Mouse (Mus musculus): ENCODE measurements at regions not wholly inside any gene's neighbourhood (a gene's known extent, or its start where the extent isn't known, plus 50 kb on each side); places are given as distances from the start of the nearest gene placed in this dataset.

GRCm38 (mm10) chr1:35841626-35842025 is 226.6 kb upstream of the Hs6st1 start:
- no peak for DNase-seq

GRCm38 (mm10) chr1:35842707-35843106 is 225.5 kb upstream of the Hs6st1 start:
- no peak for DNase-seq

- DNase-seq = no peak
Observed at GRCm38 (mm10) chr1:35843566-35843965, 224.6 kb upstream of the Hs6st1 start.

GRCm38 (mm10) chr1:35846224-35846936 is 221.8 kb upstream of the Hs6st1 start:
- peak; percentile 32 for DNase-seq

GRCm38 (mm10) chr1:35848160-35848954 is 219.8 kb upstream of the Hs6st1 start:
- no peak for DNase-seq

- DNase-seq = peak; percentile 40
Observed at GRCm38 (mm10) chr1:35849406-35850190, 218.6 kb upstream of the Hs6st1 start.

GRCm38 (mm10) chr1:35850191-35850545 is 218.0 kb upstream of the Hs6st1 start:
- DNase-seq = peak; percentile 65

- no peak for DNase-seq
Observed at GRCm38 (mm10) chr1:35850566-35851085, 217.6 kb upstream of the Hs6st1 start.

GRCm38 (mm10) chr1:35851681-35852409 is 216.4 kb upstream of the Hs6st1 start:
- no peak for DNase-seq

GRCm38 (mm10) chr1:35853018-35853417 is 215.2 kb upstream of the Hs6st1 start:
- DNase-seq = no peak

GRCm38 (mm10) chr1:35855650-35856049 is 212.6 kb upstream of the Hs6st1 start:
- DNase-seq = no peak

- DNase-seq = no peak
Observed at GRCm38 (mm10) chr1:35858342-35858741, 209.9 kb upstream of the Hs6st1 start.

GRCm38 (mm10) chr1:35860779-35861178 is 207.4 kb upstream of the Hs6st1 start:
- no peak for DNase-seq

- no peak for DNase-seq
Observed at GRCm38 (mm10) chr1:35862196-35862595, 206.0 kb upstream of the Hs6st1 start.

GRCm38 (mm10) chr1:35862661-35863060 is 205.5 kb upstream of the Hs6st1 start:
- no peak for DNase-seq

- DNase-seq = no peak
Observed at GRCm38 (mm10) chr1:35864246-35864645, 204.0 kb upstream of the Hs6st1 start.

GRCm38 (mm10) chr1:35865263-35865662 is 202.9 kb upstream of the Hs6st1 start:
- DNase-seq = no peak

- peak; percentile 57 for DNase-seq
Observed at GRCm38 (mm10) chr1:35866643-35867042, 201.6 kb upstream of the Hs6st1 start.

- peak; percentile 84 for DNase-seq
Observed at GRCm38 (mm10) chr1:35869381-35870143, 198.6 kb upstream of the Hs6st1 start.

GRCm38 (mm10) chr1:35870144-35870827 is 197.9 kb upstream of the Hs6st1 start:
- no peak for DNase-seq

- no peak for DNase-seq
Observed at GRCm38 (mm10) chr1:35873038-35873437, 195.2 kb upstream of the Hs6st1 start.
